Mouse (Mus musculus): ENCODE results near the gene Icosl. TPM values are rescaled to one million over a fixed set of nuclear protein-coding genes. Genes with fewer than 3 reads are reported as not detected.

Icosl gene
- total and polyA plus RNA-seq, 2 experiments: 0.55 to 0.95 TPM

DNA sequence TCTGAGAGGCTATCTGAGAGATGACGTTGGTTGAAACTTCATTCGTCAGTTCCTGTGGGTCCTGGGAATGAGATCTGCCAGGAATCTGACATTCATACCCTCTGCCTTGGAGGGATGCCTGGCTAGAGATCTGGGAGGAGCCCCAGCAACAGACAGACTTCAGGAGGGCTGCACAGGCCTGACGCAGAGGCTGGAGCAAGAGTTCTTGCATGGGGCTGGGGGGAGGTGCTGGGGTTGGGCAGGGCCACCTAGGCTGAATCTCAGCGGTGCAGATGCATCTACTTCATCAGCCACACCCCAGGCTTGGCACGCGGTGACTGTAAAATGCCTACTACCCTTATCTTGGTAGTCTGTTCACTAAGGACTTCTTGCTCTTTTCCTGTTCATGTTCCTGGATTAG lies 21.1 kb downstream of the Icosl start:
- Histone ChIP-seq H3K79me2 (ENCODE audit: control insufficient read depth, insufficient read depth, low read length) (no peaks in the 10 kb centered on the region), H3K9ac (ENCODE audit: low read depth, low read length) (no peak overlapping the region), H3K4me3 (ENCODE audit: insufficient read depth, low read depth, low read length) (no peak overlapping the region), H3K27ac (replicated peaks; ENCODE audit: insufficient read depth, low read depth, low read length) (no peak overlapping the region), H3K36me3 (ENCODE audit: control insufficient read depth, insufficient read depth, low read length) (no peaks in the 10 kb centered on the region), H3K4me1 (ENCODE audit: control insufficient read depth, insufficient read depth, low read length) (no peaks in the 10 kb centered on the region), H3K27me3 (ENCODE audit: control insufficient read depth, insufficient read depth, low read length) (no peaks in the 10 kb centered on the region)
- WGBS: 75% methylated on average over 6 of the region's 6 CpGs
- no peak for DNase-seq (ENCODE audit: extremely low read depth, low read depth, low spot score)
- no peak for TF ChIP-seq CTCF (IDR thresholded peaks at IDR 0.05; ENCODE audit: low read depth, low read length)
- no peak for TF ChIP-seq POLR2A (IDR thresholded peaks at IDR 0.05; ENCODE audit: extremely low read depth, insufficient read depth, low read length)

DNA sequence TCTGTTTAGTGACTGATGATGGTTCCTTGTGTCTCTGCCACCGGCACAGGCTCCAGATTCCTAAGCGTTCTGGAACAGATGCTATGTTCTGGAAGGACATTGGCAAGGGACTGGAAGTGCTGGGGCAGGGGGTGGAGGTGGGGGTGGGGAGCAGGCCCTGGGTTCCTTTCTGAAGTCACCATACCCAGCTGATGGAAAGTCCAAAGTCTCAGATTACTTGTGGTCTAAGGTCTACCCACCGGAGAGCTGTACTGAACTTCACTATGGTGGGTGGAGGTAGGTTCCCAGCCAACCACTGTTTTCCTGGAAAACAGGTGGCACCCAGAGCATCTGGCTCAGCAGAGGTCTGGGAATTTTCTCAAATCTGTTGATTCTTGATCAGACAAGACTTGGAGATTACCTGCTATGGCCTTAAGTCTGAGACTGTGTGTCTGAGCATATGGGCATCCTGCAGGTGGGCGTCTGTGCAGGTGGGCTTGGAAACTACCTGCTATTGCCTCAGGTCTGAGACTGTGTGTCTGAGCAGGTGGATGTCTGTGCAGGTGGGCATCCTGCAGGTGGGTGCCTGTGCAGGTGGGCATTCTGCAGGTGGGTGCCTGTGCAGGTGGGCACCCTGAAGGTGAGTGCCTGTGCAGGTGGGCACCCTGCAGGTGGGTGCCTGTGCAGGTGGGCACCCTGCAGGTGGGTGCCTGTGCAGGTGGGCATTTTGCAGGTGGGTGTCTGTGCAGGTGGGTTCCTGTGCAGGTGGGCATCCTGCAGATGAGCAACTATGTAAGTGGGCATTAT lies 21.8 kb downstream of the Icosl start:
- 64% methylated on average over 4 of the region's 4 CpGs for WGBS
- no peaks in the 10 kb centered on the region for H3K4me1 ChIP-seq (ENCODE audit: control insufficient read depth, insufficient read depth, low read length)
- H3K27me3 ChIP-seq (ENCODE audit: control insufficient read depth, insufficient read depth, low read length): no peaks in the 10 kb centered on the region
- no peak for DNase-seq (ENCODE audit: extremely low read depth, low read depth, low spot score)
- no peak overlapping the region for H3K9ac ChIP-seq (ENCODE audit: low read depth, low read length)
- H3K36me3 ChIP-seq (ENCODE audit: control insufficient read depth, insufficient read depth, low read length): no peaks in the 10 kb centered on the region
- no peaks in the 10 kb centered on the region for H3K79me2 ChIP-seq (ENCODE audit: control insufficient read depth, insufficient read depth, low read length)
- H3K4me3 ChIP-seq (ENCODE audit: insufficient read depth, low read depth, low read length): no peak overlapping the region
- no peak overlapping the region for H3K27ac ChIP-seq (replicated peaks; ENCODE audit: insufficient read depth, low read depth, low read length)
- TF ChIP-seq CTCF (IDR thresholded peaks at IDR 0.05; ENCODE audit: low read depth, low read length): no peak
- no peak for TF ChIP-seq POLR2A (IDR thresholded peaks at IDR 0.05; ENCODE audit: extremely low read depth, insufficient read depth, low read length)

- no peaks in the 10 kb centered on the region for H3K79me2 ChIP-seq (ENCODE audit: control insufficient read depth, insufficient read depth, low read length)
- H3K4me3 ChIP-seq (ENCODE audit: insufficient read depth, low read depth, low read length): no peak overlapping the region
- no peak for DNase-seq (ENCODE audit: extremely low read depth, low read depth, low spot score)
- H3K9ac ChIP-seq (ENCODE audit: low read depth, low read length): no peak overlapping the region
- no peak for TF ChIP-seq CTCF (IDR thresholded peaks at IDR 0.05; ENCODE audit: low read depth, low read length)
- TF ChIP-seq POLR2A (IDR thresholded peaks at IDR 0.05; ENCODE audit: extremely low read depth, insufficient read depth, low read length): no peak
- H3K36me3 ChIP-seq (ENCODE audit: control insufficient read depth, insufficient read depth, low read length): no peaks in the 10 kb centered on the region
- 94% methylated on average over 23 of the region's 23 CpGs for WGBS
- H3K27ac ChIP-seq (replicated peaks; ENCODE audit: insufficient read depth, low read depth, low read length): no peak overlapping the region
- no peaks in the 10 kb centered on the region for H3K4me1 ChIP-seq (ENCODE audit: control insufficient read depth, insufficient read depth, low read length)
- H3K27me3 ChIP-seq (ENCODE audit: control insufficient read depth, insufficient read depth, low read length): no peaks in the 10 kb centered on the region
Observed at GRCm38 (mm10) chr10:78091865-78092724, 23.0 kb downstream of the Icosl start.

GRCm38 (mm10) chr10:78092725-78093029 lies 23.6 kb downstream of the Icosl start:
- H3K4me3 ChIP-seq (ENCODE audit: insufficient read depth, low read depth, low read length): no peak overlapping the region
- DNase-seq (ENCODE audit: extremely low read depth, low read depth, low spot score): no peak
- 88% methylated on average over 13 of the region's 13 CpGs for WGBS
- H3K27ac ChIP-seq (replicated peaks; ENCODE audit: insufficient read depth, low read depth, low read length): no peak overlapping the region
- TF ChIP-seq POLR2A (IDR thresholded peaks at IDR 0.05; ENCODE audit: extremely low read depth, insufficient read depth, low read length): no peak
- TF ChIP-seq CTCF (IDR thresholded peaks at IDR 0.05; ENCODE audit: low read depth, low read length): no peak
- H3K79me2 ChIP-seq (ENCODE audit: control insufficient read depth, insufficient read depth, low read length): no peaks in the 10 kb centered on the region
- H3K9ac ChIP-seq (ENCODE audit: low read depth, low read length): no peak overlapping the region
- no peaks in the 10 kb centered on the region for H3K36me3 ChIP-seq (ENCODE audit: control insufficient read depth, insufficient read depth, low read length)
- H3K27me3 ChIP-seq (ENCODE audit: control insufficient read depth, insufficient read depth, low read length): no peaks in the 10 kb centered on the region
- H3K4me1 ChIP-seq (ENCODE audit: control insufficient read depth, insufficient read depth, low read length): no peaks in the 10 kb centered on the region

DNA sequence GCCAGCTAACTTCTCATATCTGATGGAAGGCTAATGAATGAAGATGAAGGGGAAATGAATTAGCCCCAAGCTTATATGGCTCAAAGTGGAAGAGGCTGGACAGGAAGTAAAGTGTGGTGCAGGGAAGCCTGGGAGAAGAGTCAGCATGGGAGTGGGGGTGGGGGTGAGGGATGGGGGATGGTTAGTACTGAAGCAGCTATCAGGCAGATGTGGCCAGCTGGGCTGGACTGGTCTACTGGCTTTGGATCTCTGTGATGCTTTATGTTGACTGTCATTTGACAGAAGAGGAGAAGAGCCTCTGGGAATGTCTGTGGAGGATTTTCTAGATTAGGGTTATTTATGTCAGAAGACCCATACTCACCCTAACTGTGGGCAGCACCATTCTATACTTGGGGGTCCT lies 26.1 kb downstream of the Icosl start:
- Histone ChIP-seq H3K9ac (ENCODE audit: low read depth, low read length) (no peak overlapping the region), H3K27me3 (ENCODE audit: control insufficient read depth, insufficient read depth, low read length) (no peaks in the 10 kb centered on the region), H3K4me3 (ENCODE audit: insufficient read depth, low read depth, low read length) (no peak overlapping the region), H3K27ac (replicated peaks; ENCODE audit: insufficient read depth, low read depth, low read length) (no peak overlapping the region), H3K4me1 (ENCODE audit: control insufficient read depth, insufficient read depth, low read length) (no peaks in the 10 kb centered on the region), H3K36me3 (ENCODE audit: control insufficient read depth, insufficient read depth, low read length) (no peaks in the 10 kb centered on the region), H3K79me2 (ENCODE audit: control insufficient read depth, insufficient read depth, low read length) (no peaks in the 10 kb centered on the region)
- TF ChIP-seq POLR2A (IDR thresholded peaks at IDR 0.05; ENCODE audit: extremely low read depth, insufficient read depth, low read length) (no peak), CTCF (IDR thresholded peaks at IDR 0.05; ENCODE audit: low read depth, low read length) (no peak)
- no peak for DNase-seq (ENCODE audit: extremely low read depth, low read depth, low spot score)

All from liver, adult 2 months (tissue).